Mouse (Mus musculus) gastrocnemius, postnatal 4 days (tissue): ENCODE measurements at regions not wholly inside any gene's neighbourhood (a gene's known extent, or its start where the extent isn't known, plus 50 kb on each side); places are given as distances from the start of the nearest gene placed in this dataset.

ENCODE experiments used
- DNase-seq, 2 experiments: peaks; one replicate each; pipeline ENCODE4 v3.0.0; 2021 to 2022; ENCODE audit warnings: low spot score in 2 of 2, mixed read lengths in 2 of 2

DNA sequence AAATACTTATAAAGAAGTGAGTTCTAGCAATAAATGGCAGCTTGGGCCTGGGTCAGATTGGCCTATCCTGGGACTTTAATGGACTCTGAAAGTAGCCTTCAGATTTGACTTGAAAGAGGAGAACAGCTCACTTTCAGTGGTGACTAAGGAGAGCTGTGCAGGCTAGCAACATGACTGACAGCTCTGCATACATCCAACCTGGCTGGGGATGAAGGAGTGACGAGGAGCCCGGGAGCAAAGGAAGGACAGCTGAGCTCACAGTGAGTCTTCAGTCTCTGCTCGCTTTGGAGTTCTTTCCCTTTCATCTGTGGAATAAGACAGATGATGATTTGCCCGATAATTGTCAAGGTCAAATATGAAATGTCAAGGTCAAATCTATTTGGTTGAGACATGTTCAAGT, 172.7 kb upstream of the Klf4 start:
- no peak for DNase-seq

GRCm38 (mm10) chr4:55703346-55703916, 171.2 kb upstream of the Klf4 start:
- DNase-seq, result no peak

GRCm38 (mm10) chr4:55701334-55701733, 169.1 kb upstream of the Klf4 start:
- DNase-seq, result no peak

DNA sequence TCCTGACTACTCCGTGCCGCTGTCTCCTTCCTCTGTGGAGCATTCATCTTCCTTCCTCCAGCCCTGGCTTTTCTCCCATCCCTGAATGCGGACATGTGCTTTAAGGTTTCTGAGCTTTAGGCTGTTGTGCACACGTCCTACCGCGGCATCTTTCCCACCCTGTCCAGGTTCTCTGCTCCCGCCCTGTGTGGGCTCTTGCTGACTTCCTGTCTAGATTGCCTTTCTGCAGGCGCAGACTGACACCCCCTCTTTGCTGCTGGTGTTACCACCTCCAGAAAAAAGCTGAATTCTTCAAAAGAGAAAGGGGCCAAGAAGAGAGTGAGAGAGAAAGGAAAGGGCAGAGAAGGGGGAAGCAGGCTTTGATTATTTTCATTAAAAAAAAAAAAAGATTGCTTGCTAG, 167.7 kb upstream of the Klf4 start:
- DNase-seq, result no peak

DNA sequence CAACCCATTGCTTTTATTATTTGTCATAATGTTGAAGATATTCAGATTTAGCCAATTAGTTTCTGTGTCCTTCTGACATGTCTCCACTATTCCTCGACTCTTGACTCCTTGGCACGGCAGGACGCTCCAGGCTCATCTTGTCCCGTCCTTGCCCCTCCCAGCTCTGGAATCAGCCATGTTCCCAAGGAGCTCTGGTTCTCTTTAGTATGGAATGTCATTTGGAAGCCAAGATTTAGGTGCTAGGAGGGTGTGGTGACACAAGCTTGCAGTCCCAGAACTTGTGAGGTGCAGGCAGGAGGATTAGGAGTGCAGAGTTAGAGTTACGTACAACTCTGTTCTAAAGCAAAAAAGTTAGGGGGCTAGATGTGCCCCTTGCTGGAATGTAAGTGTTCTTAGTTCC, 166.9 kb upstream of the Klf4 start:
- DNase-seq, result no peak

- DNase-seq, result no peak
Measured at GRCm38 (mm10) chr4:55697108-55697507, 164.8 kb upstream of the Klf4 start.

DNA sequence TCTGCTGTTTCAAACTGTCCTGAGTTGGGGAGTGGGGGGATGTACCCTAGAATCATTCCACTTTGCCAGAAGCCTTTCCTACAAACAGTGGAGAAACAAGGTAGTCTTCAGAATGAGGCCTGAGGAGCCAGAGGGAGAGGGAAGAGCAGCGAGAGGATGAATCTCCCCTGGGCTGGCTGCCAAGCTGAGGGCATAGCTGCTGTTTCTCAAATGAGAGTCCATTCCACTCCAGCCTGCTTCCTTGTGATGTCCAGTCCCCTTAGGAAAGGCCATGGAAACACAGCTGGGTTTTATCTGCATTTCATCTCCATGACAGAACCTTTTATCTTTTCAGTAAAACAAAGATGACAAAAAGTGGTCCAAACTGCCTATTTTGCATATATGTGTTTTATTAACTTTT, 164.2 kb upstream of the Klf4 start:
- peak in 1 of 2 experiments; percentile 46 for DNase-seq

DNA sequence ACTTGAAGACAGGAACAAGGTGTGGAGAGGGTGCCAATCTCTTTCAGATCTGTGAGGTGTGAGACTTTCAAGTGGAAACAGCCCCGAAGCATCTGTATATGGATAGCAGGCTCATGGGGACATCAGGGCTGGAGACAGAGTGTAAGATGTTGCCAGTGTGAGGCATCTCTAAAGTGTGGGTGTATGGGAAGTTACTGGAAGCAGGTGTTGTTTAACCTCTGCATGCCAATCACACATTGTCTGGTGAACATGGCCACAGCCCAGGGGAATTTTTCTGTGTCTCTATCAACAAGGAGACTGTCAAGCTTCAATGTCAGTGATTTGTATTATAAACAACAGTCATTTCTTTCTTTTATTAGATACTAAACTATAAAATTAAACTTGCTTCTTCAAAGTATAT, 163.0 kb upstream of the Klf4 start:
- DNase-seq, result no peak

DNA sequence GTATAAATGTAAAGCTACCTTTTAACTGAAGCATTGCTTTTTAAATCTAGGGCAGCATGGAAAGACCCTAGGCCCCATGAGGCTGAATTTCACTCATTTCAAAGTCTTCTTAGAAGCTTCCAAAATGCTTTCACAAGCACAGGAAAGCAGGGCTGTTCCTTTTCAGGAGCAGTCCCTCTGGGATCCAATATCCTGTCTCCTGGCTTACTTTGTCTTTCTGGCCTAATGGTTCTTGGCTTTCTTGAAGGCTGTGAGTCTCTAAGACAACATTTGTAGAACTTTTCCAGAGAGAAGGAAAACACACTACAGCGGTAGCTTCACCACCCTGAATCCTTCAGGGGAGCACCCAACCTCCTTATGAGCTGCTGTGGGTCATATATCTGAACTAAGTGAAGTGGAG, 157.2 kb upstream of the Klf4 start:
- no peak for DNase-seq

- no peak for DNase-seq
Measured at GRCm38 (mm10) chr4:55686771-55687170, 154.5 kb upstream of the Klf4 start.

- DNase-seq, result no peak
Measured at GRCm38 (mm10) chr4:55672288-55672687, 140.0 kb upstream of the Klf4 start.

DNA sequence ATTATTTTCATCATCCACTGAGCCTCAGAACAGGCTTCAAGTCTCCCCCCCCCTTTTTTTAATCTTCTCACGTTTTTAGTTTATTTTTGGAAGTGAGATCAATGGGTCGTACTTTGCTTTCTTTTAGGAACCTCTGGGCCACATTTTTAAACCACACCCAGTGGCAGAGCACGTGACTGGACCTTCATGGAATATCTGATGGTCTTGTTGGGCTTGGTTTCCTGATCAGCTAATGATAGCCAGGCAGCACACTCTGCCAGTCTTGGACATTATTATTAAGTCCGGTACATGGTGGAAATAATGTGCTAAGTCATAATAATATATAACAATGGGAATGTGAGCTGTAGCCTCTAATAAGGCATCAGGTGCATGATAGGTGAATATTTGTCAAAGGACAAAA, 138.0 kb upstream of the Klf4 start:
- DNase-seq, result no peak

DNA sequence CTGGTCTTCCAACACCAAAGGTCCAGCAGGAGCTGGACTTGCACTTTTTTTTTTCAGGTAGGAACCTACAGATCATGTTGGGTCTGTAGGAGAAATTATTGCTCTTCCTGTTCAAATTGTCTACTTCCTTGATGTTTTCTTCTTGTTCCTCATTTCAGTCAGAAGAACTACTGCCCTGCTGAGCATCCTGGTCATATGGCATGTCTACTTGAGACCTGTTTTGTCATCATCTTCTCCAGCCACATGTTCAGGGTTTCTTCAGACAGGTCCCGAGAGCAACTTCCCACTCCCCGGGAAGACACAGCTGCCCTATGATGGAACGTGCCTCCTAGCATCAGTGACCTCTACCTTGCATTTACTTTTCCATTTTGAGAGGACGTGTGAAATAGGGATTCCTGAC, 132.6 kb upstream of the Klf4 start:
- no peak for DNase-seq

DNA sequence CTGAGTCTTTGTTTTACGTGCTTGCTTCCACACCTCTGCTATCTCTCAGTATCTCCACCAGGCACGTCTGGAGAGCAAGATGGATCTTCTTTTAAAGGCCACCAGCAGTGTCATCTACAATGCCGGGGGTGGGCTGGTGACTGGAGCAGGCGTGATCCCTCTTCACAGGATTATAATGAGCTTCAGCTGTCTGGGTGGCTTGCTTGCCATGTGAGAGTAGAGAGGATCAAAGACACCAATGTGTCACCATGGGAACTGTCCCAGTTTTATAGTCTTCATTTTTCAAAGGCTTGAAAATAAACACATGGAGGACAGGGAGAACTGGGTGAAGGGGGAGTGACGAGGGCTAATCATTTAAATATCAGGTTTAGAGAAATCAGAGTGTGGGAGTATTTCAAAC, 131.6 kb upstream of the Klf4 start:
- DNase-seq, result no peak

DNA sequence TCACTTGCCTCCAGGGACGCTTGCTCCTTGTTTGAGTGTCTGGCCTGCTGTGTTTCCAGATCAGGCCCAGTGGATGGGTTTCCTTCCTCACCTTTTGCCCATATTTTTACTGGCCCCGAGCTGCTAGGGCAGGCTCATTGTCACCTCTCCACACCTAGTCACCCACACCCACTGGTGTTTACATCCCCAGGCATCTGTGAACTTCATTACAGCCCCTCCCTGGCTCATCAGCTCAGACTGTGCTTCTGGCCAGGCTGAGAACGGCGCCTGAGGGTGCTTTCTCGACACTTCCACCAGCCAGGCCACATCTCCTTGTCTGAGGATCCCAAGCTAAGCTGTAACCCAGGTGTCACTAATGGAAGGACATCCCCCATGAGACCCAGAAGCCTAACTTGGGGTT, 129.8 kb upstream of the Klf4 start:
- no peak for DNase-seq

- DNase-seq, result no peak
Measured at GRCm38 (mm10) chr4:55658904-55659303, 126.6 kb upstream of the Klf4 start.

GRCm38 (mm10) chr4:55655329-55655728, 123.1 kb upstream of the Klf4 start:
- DNase-seq, result no peak

DNA sequence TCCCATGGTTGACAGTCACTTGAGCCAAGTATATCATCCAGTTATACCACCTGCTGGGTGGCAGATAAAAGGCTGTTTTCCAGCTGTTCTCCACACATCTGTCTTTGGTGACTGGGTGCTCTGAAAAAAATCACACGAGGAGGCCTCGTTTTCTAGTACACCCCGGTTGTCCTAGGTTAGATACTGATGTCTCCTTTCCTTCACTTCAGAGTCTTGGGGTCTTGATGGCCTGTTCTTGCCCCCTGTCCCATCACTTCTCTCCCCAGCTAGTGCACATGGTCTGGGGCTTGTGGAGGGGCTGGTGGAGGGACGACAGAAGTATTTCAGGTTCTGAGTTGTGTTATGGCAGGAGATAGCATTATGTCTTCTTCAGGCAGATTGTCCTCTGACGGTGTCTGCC, 120.4 kb upstream of the Klf4 start:
- no peak for DNase-seq

GRCm38 (mm10) chr4:55651811-55652410, 119.6 kb upstream of the Klf4 start:
- no peak for DNase-seq

DNA sequence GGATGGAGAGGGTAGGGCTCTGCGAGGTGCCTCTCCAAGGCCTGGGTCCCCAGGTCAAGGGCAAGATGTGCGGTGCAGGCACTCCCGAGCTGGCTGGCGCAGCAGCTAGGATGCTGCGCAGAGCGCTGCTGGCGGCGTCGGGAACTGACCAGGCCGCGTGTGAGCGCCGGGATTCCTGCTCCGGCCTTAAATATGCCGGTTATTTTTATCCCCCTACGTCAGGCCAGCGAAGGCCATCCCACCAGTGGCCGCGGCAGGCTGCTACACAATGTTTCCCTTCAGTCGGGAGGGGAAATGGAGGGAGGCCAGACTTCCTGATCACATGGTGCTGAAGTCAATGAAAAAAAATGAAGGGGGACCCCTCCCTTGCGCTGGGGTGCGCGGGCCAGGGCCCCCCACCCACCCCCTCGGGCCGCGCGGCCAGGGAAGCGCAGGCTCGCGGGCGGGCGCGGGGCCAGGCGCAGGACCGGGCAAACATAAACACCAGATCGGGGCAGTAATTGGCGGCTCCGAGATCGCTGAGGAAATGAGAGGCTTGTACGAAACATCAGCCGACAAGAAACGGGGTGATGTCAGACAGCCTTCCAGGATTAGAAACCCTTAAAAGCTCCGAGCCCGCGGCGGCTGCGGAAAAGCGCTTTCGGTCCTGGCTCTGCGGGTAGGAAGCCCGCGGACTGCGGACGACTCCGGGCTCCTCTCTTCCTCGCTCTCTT, 118.9 kb upstream of the Klf4 start:
- peak; percentile 82 to 90 for DNase-seq

DNA sequence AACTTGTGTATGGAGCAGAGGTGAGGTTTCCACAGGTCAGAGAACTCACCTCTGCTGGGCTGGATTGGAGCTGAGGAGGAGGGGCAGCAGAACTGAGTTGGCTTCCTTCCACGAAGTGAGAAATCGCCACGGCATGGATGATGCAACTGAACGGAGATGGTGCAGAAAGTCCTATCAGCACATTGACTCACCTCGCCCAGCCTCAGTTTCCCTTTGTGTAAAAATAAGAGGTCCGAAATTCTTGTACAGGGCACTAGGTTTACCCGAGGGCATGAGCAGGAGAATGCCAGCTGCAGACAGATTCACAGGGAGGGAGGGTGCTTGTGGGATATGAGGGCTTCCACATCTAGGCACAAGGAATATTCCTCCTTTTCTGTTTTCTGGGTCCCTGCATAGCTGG, 117.9 kb upstream of the Klf4 start:
- DNase-seq, result no peak

DNA sequence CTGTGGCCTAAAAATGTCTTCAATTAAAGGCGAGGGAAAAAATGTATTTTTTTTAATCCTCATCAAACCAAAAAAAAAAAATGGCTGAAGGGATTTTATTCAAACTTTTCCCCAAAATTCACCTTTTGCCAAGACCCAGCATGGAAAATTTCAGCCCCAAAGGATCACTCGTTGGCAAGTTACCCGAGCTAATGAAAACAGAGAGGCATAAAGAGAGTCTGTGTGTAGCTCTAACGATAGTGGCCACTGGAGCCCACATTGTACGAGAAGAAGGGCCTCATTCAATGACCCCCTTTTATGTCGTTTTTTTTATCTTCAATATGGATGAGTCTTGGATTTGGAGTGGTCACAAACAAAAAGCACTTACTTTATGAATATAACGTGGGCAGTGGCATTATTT, 116.1 kb upstream of the Klf4 start:
- DNase-seq, result no peak

DNA sequence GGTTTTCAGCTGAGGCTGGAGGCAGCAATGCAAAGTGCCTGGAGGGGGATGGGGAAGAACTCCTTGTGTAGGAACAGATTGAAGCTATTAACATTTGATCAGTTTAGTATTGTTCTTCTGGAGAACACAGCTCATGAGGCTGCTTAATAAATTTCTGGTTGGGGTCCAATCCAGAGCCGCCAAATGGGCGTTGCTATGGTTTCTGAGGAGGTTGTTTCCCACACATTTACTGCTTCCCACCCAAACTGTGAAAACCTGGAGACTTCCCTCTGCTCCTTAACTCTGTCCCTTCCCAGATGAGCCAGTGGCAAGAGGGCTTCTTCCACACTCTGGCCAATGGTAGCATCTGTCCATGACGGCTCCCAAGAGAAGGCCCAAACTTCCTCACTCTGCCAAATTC, 113.2 kb upstream of the Klf4 start:
- peak in 1 of 2 experiments; percentile 34 for DNase-seq
